Mouse (Mus musculus) cortical plate, adult 2 months (tissue): ENCODE results near the gene Insl3.

ENCODE experiments used
- CTCF ChIP-seq: fragments of 200-500 bp; IDR thresholded peaks from 2 replicates; pipeline ENCODE4 v1.5.1; 2011; ENCODE audit warnings: mild to moderate bottlenecking, control low read depth, low read length; ENCODE audit not compliant: insufficient read depth; ENCODE audit errors: extremely low read depth
- POLR2A ChIP-seq: fragments of 200-500 bp; IDR thresholded peaks from 2 replicates; pipeline ENCODE4 v1.6.1; 2011; ENCODE audit warnings: mild to moderate bottlenecking, low read length, control low read depth; ENCODE audit not compliant: insufficient read depth; ENCODE audit errors: extremely low read depth

- TF ChIP-seq POLR2A (peak; percentile 29; the same call in 1 of the 2 replicates), CTCF (no peak)
Observed at GRCm38 (mm10) chr8:71715531-71715930, 26.5 kb downstream of the Insl3 start.
